Mouse (Mus musculus) erythroblast, embryonic 14.5 days (primary cell): ENCODE measurements around the gene Emc1. TPM values are rescaled to one million over a fixed set of nuclear protein-coding genes. Genes with fewer than 3 reads are reported as not detected.

ENCODE experiments used
- H3K27me3 ChIP-seq: 2 replicates; pipeline ENCODE4 v1.6.1; 2012; ENCODE audit warnings: inconsistent platforms; ENCODE audit not compliant: control insufficient read depth
- H3K36me3 ChIP-seq: 2 replicates; pipeline ENCODE4 v1.6.1; 2012; ENCODE audit warnings: mild to moderate bottlenecking, inconsistent platforms; ENCODE audit not compliant: control insufficient read depth
- H3K4me1 ChIP-seq: 2 replicates; pipeline ENCODE4 v1.6.1; 2012; ENCODE audit warnings: inconsistent platforms; ENCODE audit not compliant: control insufficient read depth
- H3K4me3 ChIP-seq: replicated peaks from 2 replicates; pipeline ENCODE3; 2012; ENCODE audit warnings: moderate library complexity, mild to moderate bottlenecking, inconsistent platforms
- H3K9me3 ChIP-seq: 2 replicates; pipeline ENCODE4 v1.6.1; 2012; ENCODE audit warnings: low read length, inconsistent platforms, mixed read lengths; ENCODE audit not compliant: control insufficient read depth
- GATA1 ChIP-seq: IDR thresholded peaks from 2 replicates; pipeline ENCODE4 v1.6.1; 2012; ENCODE audit warnings: low read length, inconsistent platforms, mixed read lengths
- TAL1 ChIP-seq: IDR thresholded peaks from 3 replicates; pipeline ENCODE4 v1.6.1; 2012; ENCODE audit warnings: low read length, inconsistent platforms, mixed read lengths
- polyA plus RNA-seq: library from polyadenylated mRNA; stranded (reverse); fragments of >175 nt; gene quantifications from 2 replicates; pipeline ENCODE4 v1.2.3, GENCODE M21; 2012

Emc1 gene
- polyA plus RNA-seq, 1 experiment, result 0.37 TPM

DNA sequence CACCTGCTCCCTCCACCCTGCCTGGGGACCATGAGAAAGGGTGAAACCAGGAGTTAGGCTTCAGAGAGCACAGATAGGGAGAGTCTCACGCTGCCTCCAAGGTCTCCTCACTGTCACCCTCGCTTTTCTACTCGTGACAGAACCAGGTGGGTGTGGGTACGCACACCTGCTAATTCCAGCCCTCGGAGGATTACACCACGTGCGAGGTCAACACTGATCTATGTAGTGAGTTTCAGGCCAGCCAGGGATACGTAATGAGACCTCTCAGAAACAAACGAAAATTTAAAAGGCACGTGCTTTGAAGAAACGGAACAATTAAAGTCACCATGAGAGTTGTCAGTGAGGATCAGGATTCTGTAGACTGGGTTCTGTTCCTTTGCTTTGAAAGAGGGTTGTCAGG is 33.9 kb upstream of the Emc1 start:
- Histone ChIP-seq H3K27me3 (no peaks in the 10 kb centered on the region), H3K4me3 (no peak overlapping the region), H3K9me3 (no peaks in the 10 kb centered on the region), H3K36me3 (peaks cover 32% of the 10 kb centered on the region), H3K4me1 (no peaks in the 10 kb centered on the region)
- TF ChIP-seq TAL1 (no peak), GATA1 (no peak)

DNA sequence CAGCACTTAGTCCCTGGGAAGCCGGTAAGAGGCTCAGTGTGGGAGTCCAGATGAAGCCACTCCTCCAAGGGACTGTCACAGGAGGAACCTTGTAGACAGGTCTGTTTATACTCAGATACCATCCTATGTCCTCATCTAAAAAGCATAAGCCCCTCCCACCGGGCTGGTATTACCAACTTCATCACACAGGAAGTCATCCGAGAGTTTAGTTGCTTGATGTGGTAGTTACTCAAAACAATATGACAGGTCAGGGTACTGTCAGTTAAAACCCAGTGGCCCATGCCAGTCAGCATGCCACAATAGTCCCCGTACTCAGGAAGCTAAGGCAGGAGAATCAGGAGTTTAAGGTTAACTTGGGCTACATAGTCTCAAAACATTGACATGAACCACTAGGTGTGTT is 32.6 kb upstream of the Emc1 start:
- Histone ChIP-seq H3K27me3 (no peaks in the 10 kb centered on the region), H3K9me3 (no peaks in the 10 kb centered on the region), H3K4me1 (no peaks in the 10 kb centered on the region), H3K36me3 (peaks cover 25% of the 10 kb centered on the region), H3K4me3 (no peak overlapping the region)
- TF ChIP-seq GATA1 (no peak), TAL1 (no peak)

- Histone ChIP-seq H3K9me3 (no peaks in the 10 kb centered on the region), H3K4me3 (peak overlapping the region; percentile 60), H3K4me1 (peaks cover 44% of the 10 kb centered on the region), H3K36me3 (peaks cover 5% of the 10 kb centered on the region), H3K27me3 (0 out of 2 replicates have a peak, but pooled peaks cover 3% of the 10 kb centered on the region)
- TF ChIP-seq GATA1 (no peak), TAL1 (no peak)
These were observed 21.8 kb upstream of the Emc1 start for GRCm38 (mm10) chr4:139330605-139331004.

- TF ChIP-seq TAL1 (no peak), GATA1 (no peak)
- Histone ChIP-seq H3K9me3 (no peaks in the 10 kb centered on the region), H3K27me3 (no peaks in the 10 kb centered on the region), H3K4me3 (peak overlapping the region; percentile 75), H3K36me3 (peaks cover 5% of the 10 kb centered on the region), H3K4me1 (peaks cover 72% of the 10 kb centered on the region)
These were observed 17.6 kb upstream of the Emc1 start for GRCm38 (mm10) chr4:139334631-139335295.

DNA sequence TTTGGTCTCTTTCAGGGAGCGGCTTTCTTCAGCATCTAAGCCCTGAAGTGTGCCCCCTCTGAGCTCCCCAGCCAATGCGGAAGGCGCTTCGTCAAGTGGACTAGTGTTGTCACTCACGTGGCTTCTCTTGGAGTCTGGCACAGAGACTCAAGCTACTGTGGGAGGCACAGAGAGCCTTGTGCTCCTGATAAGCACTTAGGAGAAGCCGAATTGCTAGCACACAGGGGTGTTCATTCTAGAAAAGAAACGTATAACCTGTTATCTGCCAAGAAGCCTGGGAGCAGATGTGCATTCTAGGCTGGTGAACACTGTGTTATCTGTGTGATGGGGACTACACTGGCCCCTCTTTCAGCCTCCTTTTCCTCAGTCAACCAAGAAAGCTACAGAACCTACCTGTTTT is 16.9 kb upstream of the Emc1 start:
- Histone ChIP-seq H3K36me3 (peaks cover 5% of the 10 kb centered on the region), H3K4me1 (peaks cover 72% of the 10 kb centered on the region), H3K9me3 (no peaks in the 10 kb centered on the region), H3K27me3 (no peaks in the 10 kb centered on the region), H3K4me3 (peak overlapping the region; percentile 75)
- TF ChIP-seq TAL1 (peak; percentile 63; the same call in 2 of the 3 replicates), GATA1 (peak; percentile 73)

GRCm38 (mm10) chr4:139336822-139337483 is 15.4 kb upstream of the Emc1 start:
- H3K36me3 ChIP-seq, result peaks cover 5% of the 10 kb centered on the region
- TF ChIP-seq TAL1 (no peak), GATA1 (no peak)
- H3K4me1 ChIP-seq, result peaks cover 57% of the 10 kb centered on the region
- no peaks in the 10 kb centered on the region for H3K27me3 ChIP-seq
- H3K4me3 ChIP-seq, result peak overlapping the region; percentile 75
- H3K9me3 ChIP-seq, result no peaks in the 10 kb centered on the region

- Histone ChIP-seq H3K36me3 (no peaks in the 10 kb centered on the region; the same call in none of the 2 replicates), H3K27me3 (no peaks in the 10 kb centered on the region), H3K4me1 (peaks cover 49% of the 10 kb centered on the region), H3K4me3 (no peak overlapping the region), H3K9me3 (no peaks in the 10 kb centered on the region)
- TF ChIP-seq TAL1 (no peak), GATA1 (no peak)
These were observed 14.2 kb upstream of the Emc1 start for GRCm38 (mm10) chr4:139338145-139338544.

DNA sequence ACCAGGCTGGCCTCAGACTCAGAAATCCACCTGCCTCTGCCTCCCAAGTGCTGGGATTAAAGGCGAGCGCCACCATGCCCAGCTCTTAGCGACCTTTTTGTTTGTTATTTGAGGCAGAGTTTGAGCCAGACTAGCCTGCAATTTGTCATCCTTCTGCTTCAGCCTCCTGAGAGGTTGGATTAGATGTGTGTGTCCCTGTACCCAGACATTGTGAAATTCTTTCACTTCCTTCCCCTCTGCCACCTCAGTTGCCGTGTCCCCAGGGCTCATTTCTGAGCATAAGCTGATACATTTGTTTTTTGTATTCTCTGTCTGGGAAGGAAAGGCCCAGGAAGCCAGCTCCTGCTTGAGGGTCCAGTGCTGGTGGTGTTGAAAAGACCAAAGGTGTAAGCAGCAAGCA is 11.6 kb upstream of the Emc1 start:
- H3K9me3 ChIP-seq, result no peaks in the 10 kb centered on the region
- H3K36me3 ChIP-seq, result peaks cover 12% of the 10 kb centered on the region
- no peaks in the 10 kb centered on the region for H3K27me3 ChIP-seq
- H3K4me3 ChIP-seq, result no peak overlapping the region
- H3K4me1 ChIP-seq, result peaks cover 26% of the 10 kb centered on the region
- TF ChIP-seq TAL1 (no peak), GATA1 (no peak)

- no peak for TF ChIP-seq TAL1
- no peak for TF ChIP-seq GATA1
- H3K27me3 ChIP-seq, result no peaks in the 10 kb centered on the region
- H3K36me3 ChIP-seq, result peaks cover 21% of the 10 kb centered on the region
- H3K4me1 ChIP-seq, result peaks cover 18% of the 10 kb centered on the region
- no peaks in the 10 kb centered on the region for H3K9me3 ChIP-seq
- no peak overlapping the region for H3K4me3 ChIP-seq
These were observed 10.7 kb upstream of the Emc1 start for GRCm38 (mm10) chr4:139341556-139342233.
